Mouse (Mus musculus) heart, adult 2 months (tissue): ENCODE results near the gene Apex1.
"Not testable (repeated sequence)": the region's sequence is repeated elsewhere in the genome, so short reads cannot be mapped to it uniquely, and the experiment has no call there.

Experiments
- EP300 ChIP-seq: fragments of 200-500 bp; IDR thresholded peaks from 2 replicates; pipeline ENCODE4 v1.6.1; 2011; ENCODE audit warnings: low read depth, low read length, control low read depth; ENCODE audit not compliant: insufficient read depth
- POLR2A ChIP-seq: fragments of 200-500 bp; IDR thresholded peaks from 2 replicates; pipeline ENCODE4 v1.6.1; 2011; ENCODE audit warnings: mild to moderate bottlenecking, low read depth, low read length, control low read depth; ENCODE audit not compliant: insufficient read depth

DNA sequence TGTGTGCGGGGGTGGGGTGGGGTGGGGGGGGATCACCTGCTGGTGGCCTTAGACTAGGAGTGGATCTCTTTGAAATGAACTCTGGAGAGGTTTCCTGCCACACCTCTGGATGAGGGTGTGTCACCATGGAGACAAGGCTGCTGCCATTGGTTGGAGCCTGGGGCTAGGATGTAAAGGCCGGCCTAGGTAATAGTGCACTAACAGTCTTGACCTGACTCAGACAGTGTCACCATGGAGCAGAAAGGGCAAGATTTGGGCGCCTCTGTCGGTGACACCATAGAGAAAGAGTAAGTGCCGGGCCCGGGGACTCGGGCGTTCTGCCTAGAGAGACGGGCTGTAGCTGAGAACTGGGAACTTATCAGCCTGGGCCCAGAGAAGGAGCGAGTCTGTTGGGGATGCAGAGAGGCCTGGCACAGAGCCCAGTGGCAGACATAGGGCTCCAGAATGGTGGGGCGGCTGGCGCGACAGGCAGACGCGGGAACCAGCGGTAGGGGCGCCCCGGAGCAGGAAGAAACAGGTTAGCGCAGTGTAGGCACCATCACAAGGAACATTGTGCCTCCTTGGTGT is 31.3 kb downstream of the Apex1 start, which contains the start of gene Pnp2:
- TF ChIP-seq POLR2A, EP300: not testable (repeated sequence)
